Mouse (Mus musculus) megakaryocyte, embryonic 14.5 days (primary cell): ENCODE data around the gene Bricd5. TPM values are rescaled to one million over a fixed set of nuclear protein-coding genes. Genes with fewer than 3 reads are reported as not detected.

Experiments
- H3K27me3 ChIP-seq: replicated peaks from 2 replicates; pipeline ENCODE3; 2012; ENCODE audit warnings: inconsistent platforms
- H3K36me3 ChIP-seq: replicated peaks from 2 replicates; pipeline ENCODE3; 2012; ENCODE audit warnings: low read length, inconsistent platforms, mixed read lengths
- H3K4me1 ChIP-seq: 2 replicates; pipeline ENCODE4 v1.6.1; 2012; ENCODE audit warnings: inconsistent platforms
- H3K4me3 ChIP-seq: replicated peaks from 2 replicates; pipeline ENCODE3; 2012; ENCODE audit warnings: moderate library complexity, mild to moderate bottlenecking, inconsistent platforms
- H3K9me3 ChIP-seq: 2 replicates; pipeline ENCODE4 v1.6.1; 2012; ENCODE audit warnings: inconsistent platforms
- FLI1 ChIP-seq: IDR thresholded peaks from 2 replicates; pipeline ENCODE4 v1.6.1; 2012; ENCODE audit warnings: low read length, inconsistent platforms, mixed read lengths
- GATA1 ChIP-seq: IDR thresholded peaks from 3 replicates; pipeline ENCODE4 v1.6.1; 2012; ENCODE audit warnings: mixed read lengths, low read length, inconsistent platforms, borderline replicate concordance
- polyA plus RNA-seq: library from polyadenylated mRNA; stranded (reverse); fragments of >175 nt; gene quantifications from 2 replicates; pipeline ENCODE4 v1.2.3, GENCODE M21; 2012; ENCODE audit warnings: low replicate concordance; ENCODE audit not compliant: insufficient read depth

The Bricd5 gene
- polyA plus RNA-seq, 1 experiment: not detected

- TF ChIP-seq GATA1 (no peak), FLI1 (no peak)
- Histone ChIP-seq H3K36me3 (peaks cover 28% of the 10 kb centered on the region), H3K9me3 (no peaks in the 10 kb centered on the region), H3K4me1 (peaks cover 23% of the 10 kb centered on the region), H3K4me3 (no peak overlapping the region), H3K27me3 (no peaks in the 10 kb centered on the region)
Observed at GRCm38 (mm10) chr17:24461580-24461979, 12.1 kb upstream of the Bricd5 start.

GRCm38 (mm10) chr17:24462932-24463331 lies 10.8 kb upstream of the Bricd5 start:
- Histone ChIP-seq H3K36me3 (peaks cover 34% of the 10 kb centered on the region), H3K4me3 (no peak overlapping the region), H3K27me3 (no peaks in the 10 kb centered on the region), H3K4me1 (peaks cover 23% of the 10 kb centered on the region), H3K9me3 (no peaks in the 10 kb centered on the region)
- no peak for TF ChIP-seq GATA1
- no peak for TF ChIP-seq FLI1

GRCm38 (mm10) chr17:24463374-24464133 lies 10.1 kb upstream of the Bricd5 start:
- Histone ChIP-seq H3K36me3 (peaks cover 38% of the 10 kb centered on the region), H3K4me1 (peaks cover 23% of the 10 kb centered on the region), H3K27me3 (no peaks in the 10 kb centered on the region), H3K4me3 (no peak overlapping the region), H3K9me3 (no peaks in the 10 kb centered on the region)
- TF ChIP-seq GATA1 (no peak), FLI1 (no peak)

GRCm38 (mm10) chr17:24468636-24469246 lies 4.9 kb upstream of the Bricd5 start:
- Histone ChIP-seq H3K27me3 (no peaks in the 10 kb centered on the region), H3K9me3 (no peaks in the 10 kb centered on the region), H3K36me3 (peaks cover 52% of the 10 kb centered on the region), H3K4me1 (peaks cover 46% of the 10 kb centered on the region), H3K4me3 (no peak overlapping the region)
- TF ChIP-seq GATA1 (no peak), FLI1 (no peak)

- TF ChIP-seq GATA1: no peak
- TF ChIP-seq FLI1: no peak
- Histone ChIP-seq H3K27me3 (no peaks in the 10 kb centered on the region), H3K36me3 (peaks cover 57% of the 10 kb centered on the region), H3K4me3 (peak overlapping the region; percentile 93), H3K9me3 (no peaks in the 10 kb centered on the region), H3K4me1 (peaks cover 48% of the 10 kb centered on the region)
Observed at GRCm38 (mm10) chr17:24469336-24469909, 4.3 kb upstream of the Bricd5 start.

- Histone ChIP-seq H3K36me3 (peaks cover 59% of the 10 kb centered on the region), H3K4me3 (peak within 1 kb of the TSS; percentile 93), H3K4me1 (peaks cover 44% of the 10 kb centered on the region), H3K9me3 (no peaks in the 10 kb centered on the region), H3K27me3 (no peaks in the 10 kb centered on the region)
- TF ChIP-seq GATA1: no peak
- no peak for TF ChIP-seq FLI1
Observed at GRCm38 (mm10) chr17:24469910-24470602, 3.6 kb upstream of the Bricd5 start, which contains the start of the genes E4f1 and Pgp. E4f1 (minus strand) TSS chr17:24470313. Pgp (plus strand) TSS chr17:24470392.

GRCm38 (mm10) chr17:24470701-24471527 lies 2.8 kb upstream of the Bricd5 start:
- TF ChIP-seq FLI1 (no peak), GATA1 (no peak)
- Histone ChIP-seq H3K27me3 (no peaks in the 10 kb centered on the region), H3K9me3 (no peaks in the 10 kb centered on the region), H3K36me3 (peaks cover 62% of the 10 kb centered on the region), H3K4me3 (peak overlapping the region; percentile 93), H3K4me1 (peaks cover 41% of the 10 kb centered on the region)

- H3K4me1 ChIP-seq: peaks cover 43% of the 10 kb centered on the region
- peak overlapping the region; percentile 93 for H3K4me3 ChIP-seq
- TF ChIP-seq GATA1 (no peak), FLI1 (no peak)
- no peaks in the 10 kb centered on the region for H3K27me3 ChIP-seq
- H3K36me3 ChIP-seq: peaks cover 66% of the 10 kb centered on the region
- H3K9me3 ChIP-seq: no peaks in the 10 kb centered on the region
Observed at GRCm38 (mm10) chr17:24472512-24472911, 1.2 kb upstream of the Bricd5 start.

- H3K4me3 ChIP-seq: no peak overlapping the region
- H3K27me3 ChIP-seq: no peaks in the 10 kb centered on the region
- H3K4me1 ChIP-seq: peaks cover 51% of the 10 kb centered on the region
- H3K9me3 ChIP-seq: no peaks in the 10 kb centered on the region
- peaks cover 66% of the 10 kb centered on the region for H3K36me3 ChIP-seq
- TF ChIP-seq FLI1: no peak
- TF ChIP-seq GATA1: no peak
Observed at GRCm38 (mm10) chr17:24474557-24474956, 873 bp downstream of the Bricd5 start.
